Mouse (Mus musculus): ENCODE data around the gene Olfr1513.
A peak's percentile ranks its signal among the peaks of the same experiment; 100 is the strongest.
"Not testable (repeated sequence)": the region's sequence is repeated elsewhere in the genome, so short reads cannot be mapped to it uniquely, and the experiment has no call there.

Gene Olfr1513

DNA sequence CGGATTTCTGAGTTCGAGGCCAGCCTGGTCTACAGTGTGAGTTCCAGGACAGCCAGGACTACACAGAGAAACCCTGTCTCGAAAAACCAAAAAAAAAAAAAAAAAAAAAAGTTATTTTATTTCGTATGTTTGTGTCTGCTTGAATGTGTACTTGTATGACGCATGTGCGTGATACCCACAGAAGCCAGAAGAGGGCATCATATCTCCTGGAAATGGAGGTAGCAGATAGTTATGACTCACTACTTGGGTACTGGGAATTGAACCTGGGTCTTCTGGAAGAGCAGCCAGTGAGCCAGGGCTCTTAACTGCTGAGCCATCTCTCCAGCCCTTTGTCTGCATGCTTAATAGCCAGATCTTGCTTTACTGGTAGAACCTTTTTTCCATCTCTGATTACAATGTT lies 45.9 kb downstream of the Olfr1513 start:
- DNase-seq, result not testable (repeated sequence)

- DNase-seq, result no peak
These were observed 50.1 kb downstream of the Olfr1513 start for GRCm38 (mm10) chr14:52306100-52306499.

GRCm38 (mm10) chr14:52304644-52305271 lies 51.5 kb downstream of the Olfr1513 start, which contains the start of gene Mettl3:
Mettl3 (minus strand) TSS chr14:52305128.
- peak; percentile 99 for DNase-seq

DNA sequence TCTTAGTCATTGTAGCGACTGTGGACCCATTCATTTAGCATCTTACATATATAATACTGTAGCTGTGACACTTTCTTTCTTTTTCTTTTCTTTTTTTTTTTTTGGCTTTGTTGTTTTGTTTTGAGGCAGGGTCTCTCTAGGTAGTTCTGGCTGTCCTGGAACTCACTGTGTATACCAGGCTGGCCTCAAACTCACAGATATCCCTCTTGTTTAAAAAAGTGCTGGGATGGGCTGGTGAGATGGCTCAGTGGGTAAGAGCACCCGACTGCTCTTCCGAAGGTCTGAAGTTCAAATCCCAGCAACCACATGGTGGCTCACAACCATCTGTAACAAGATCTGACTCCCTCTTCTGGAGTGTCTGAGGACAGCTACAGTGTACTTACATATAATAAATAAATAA lies 52.7 kb downstream of the Olfr1513 start:
- DNase-seq, result not testable (repeated sequence)

All from heart, adult 11 months (tissue).